Mouse (Mus musculus) brain, embryonic 14.5 days (tissue): ENCODE results near the gene Pin1rt1. TPM values are rescaled to one million over a fixed set of nuclear protein-coding genes. Genes with fewer than 3 reads are reported as not detected.

ENCODE experiments used
- DNase-seq: peaks from one replicate; pipeline ENCODE4 v3.0.0-alpha.2; 2011; ENCODE audit warnings: low read depth
- CTCF ChIP-seq: fragments of 200-500 bp; IDR thresholded peaks from 2 replicates; pipeline ENCODE4 v1.5.1; 2012; ENCODE audit warnings: inconsistent platforms, mild to moderate bottlenecking, moderate library complexity, borderline replicate concordance; ENCODE audit not compliant: insufficient read depth, insufficient read length; ENCODE audit errors: extremely low read depth
- POLR2A ChIP-seq: fragments of 200-500 bp; IDR thresholded peaks from 2 replicates; pipeline ENCODE4 v1.6.1; 2012; ENCODE audit warnings: mild to moderate bottlenecking, inconsistent platforms, borderline replicate concordance; ENCODE audit not compliant: poor library complexity, insufficient read depth, insufficient read length, severe bottlenecking; ENCODE audit errors: extremely low read depth
- polyA plus RNA-seq: library from polyadenylated mRNA; depleted of rRNA; stranded (reverse); fragments of >200 nt; gene quantifications from 2 replicates; pipeline ENCODE4 v1.2.3, GENCODE M21; 2012; rRNA removed

Gene Pin1rt1
- 0.08 TPM in 1 of 2 replicates, not detected in the other for polyA plus RNA-seq

DNA sequence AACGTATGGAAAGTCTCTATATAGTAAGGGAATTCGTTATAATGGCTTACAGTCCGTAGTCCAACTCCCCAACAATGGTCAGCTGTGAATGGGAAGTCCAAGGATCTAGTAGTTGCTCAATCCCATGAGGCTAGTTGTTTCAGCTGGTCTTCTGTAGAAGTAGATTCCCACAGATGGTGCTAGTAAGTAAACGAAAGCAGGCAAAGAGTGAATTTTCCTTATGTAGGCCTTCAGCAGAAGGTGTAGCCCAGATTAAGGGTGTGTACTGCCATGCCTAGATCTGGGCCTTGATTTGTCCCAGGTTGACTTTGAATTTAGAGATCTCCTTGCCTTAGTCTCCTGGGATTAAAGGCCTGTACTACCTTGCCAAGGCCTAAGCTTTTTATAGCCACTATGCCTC is at the start of gene Pin1rt1:
Gene Pin1rt1 (minus strand): TSS at position 101 of the 400 bp plus-strand sequence.
- DNase-seq: no peak
- TF ChIP-seq CTCF (no peak), POLR2A (no peak)

DNA sequence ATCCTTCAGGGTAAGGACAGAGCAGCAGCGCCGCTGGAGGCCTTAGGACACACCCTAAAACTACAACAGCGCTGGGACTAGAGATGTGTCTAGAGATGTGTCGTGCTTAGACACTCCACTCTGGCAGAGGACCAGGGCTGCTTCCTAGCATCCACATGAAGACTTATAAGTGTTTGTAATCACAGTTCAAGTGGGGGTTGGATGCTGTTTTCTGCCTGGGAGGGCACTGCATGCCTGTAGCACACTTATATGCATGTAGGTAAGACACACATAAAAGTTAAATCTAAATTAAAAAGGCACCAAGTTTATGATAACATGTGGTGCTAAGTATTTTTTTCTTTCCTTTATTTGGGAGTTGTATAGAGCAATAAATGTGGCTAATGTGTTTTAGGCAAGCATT is 47.8 kb upstream of the Pin1rt1 start:
- TF ChIP-seq CTCF (no peak), POLR2A (no peak)
- no peak for DNase-seq

DNA sequence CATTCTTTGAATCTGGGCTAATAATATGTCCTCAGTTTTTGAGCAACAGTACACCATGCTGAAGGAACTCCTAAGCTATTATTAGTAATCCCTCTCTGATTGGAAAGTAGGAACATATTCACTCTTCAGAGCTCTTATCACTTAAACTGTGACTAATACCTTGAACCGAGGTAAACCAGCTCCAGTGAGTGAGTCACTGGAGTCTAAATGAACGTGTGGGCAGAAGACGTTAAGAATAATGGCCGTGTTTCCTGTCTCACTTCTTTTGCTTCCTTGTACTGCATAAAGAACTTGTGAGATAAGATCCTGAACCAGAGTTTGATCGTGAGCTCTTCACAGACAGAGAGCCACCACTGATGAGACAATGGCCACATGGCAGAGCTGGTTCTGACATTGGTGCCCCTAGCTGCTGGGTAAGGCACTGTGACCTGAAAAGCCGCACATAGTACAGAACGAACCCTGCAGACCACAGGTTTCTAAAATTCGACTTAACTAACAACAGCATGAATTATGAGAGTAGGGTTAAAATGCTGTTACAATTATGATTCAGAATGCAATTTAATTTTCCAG is 47.0 kb upstream of the Pin1rt1 start:
- TF ChIP-seq CTCF (no peak), POLR2A (no peak)
- no peak for DNase-seq

GRCm38 (mm10) chr2:104750611-104751010 is 34.4 kb upstream of the Pin1rt1 start:
- TF ChIP-seq POLR2A: no peak
- peak; percentile 38; the same call in 1 of the 2 replicates for TF ChIP-seq CTCF
- DNase-seq: peak; percentile 55

GRCm38 (mm10) chr2:104748652-104749183 is 32.5 kb upstream of the Pin1rt1 start:
- no peak for TF ChIP-seq CTCF
- no peak for TF ChIP-seq POLR2A
- DNase-seq: no peak

DNA sequence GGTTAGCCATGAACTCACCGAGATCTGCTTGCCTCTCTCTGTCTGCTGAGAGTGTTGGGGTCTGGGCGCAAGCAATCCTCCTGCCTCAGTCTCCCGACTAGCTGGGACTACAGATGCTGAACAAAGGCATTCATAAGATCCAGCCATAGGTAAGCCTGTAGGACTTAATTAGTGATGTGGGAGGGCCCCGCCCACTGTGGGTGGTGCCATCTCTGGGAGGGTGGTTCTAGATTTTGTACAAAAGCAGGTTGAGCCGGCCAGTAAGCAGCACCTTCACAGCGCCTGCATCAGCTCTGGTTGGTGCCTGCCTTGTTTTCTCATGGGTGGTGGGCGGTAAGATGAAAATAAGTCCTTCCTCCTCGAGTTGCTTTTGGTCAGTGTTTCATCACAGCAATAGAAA is 30.1 kb upstream of the Pin1rt1 start:
- no peak for DNase-seq
- TF ChIP-seq POLR2A (no peak), CTCF (no peak)

GRCm38 (mm10) chr2:104743971-104744370 is 27.8 kb upstream of the Pin1rt1 start:
- TF ChIP-seq CTCF: no peak
- no peak for TF ChIP-seq POLR2A
- DNase-seq: no peak

- TF ChIP-seq CTCF (no peak), POLR2A (no peak)
- peak; percentile 20 for DNase-seq
Observed at GRCm38 (mm10) chr2:104743160-104743559, 27.0 kb upstream of the Pin1rt1 start.

DNA sequence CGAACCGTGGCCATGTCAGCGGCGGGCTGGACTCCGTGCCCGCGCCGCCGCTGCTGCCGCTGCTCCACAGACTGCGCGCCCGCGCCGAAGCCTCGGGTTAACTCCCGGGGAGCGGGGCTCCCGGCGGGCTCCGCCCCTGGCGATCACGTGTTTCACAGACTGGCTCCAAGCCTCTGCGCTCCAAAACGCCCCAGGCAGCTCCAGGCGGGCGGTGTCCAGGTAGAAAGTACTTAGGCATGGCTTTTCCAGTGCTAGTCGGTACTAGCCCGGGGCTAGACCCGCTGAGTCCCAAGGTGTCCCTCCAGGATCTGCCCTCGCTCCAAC is 26.5 kb upstream of the Pin1rt1 start, which contains the start of gene Depdc7:
Gene Depdc7 (minus strand): TSS at position 138 of the 324 bp plus-strand sequence.
- no peak for TF ChIP-seq CTCF
- 0 out of 2 replicates have a peak, but pooled peaks have one; percentile 24 for TF ChIP-seq POLR2A
- DNase-seq: peak; percentile 84

DNA sequence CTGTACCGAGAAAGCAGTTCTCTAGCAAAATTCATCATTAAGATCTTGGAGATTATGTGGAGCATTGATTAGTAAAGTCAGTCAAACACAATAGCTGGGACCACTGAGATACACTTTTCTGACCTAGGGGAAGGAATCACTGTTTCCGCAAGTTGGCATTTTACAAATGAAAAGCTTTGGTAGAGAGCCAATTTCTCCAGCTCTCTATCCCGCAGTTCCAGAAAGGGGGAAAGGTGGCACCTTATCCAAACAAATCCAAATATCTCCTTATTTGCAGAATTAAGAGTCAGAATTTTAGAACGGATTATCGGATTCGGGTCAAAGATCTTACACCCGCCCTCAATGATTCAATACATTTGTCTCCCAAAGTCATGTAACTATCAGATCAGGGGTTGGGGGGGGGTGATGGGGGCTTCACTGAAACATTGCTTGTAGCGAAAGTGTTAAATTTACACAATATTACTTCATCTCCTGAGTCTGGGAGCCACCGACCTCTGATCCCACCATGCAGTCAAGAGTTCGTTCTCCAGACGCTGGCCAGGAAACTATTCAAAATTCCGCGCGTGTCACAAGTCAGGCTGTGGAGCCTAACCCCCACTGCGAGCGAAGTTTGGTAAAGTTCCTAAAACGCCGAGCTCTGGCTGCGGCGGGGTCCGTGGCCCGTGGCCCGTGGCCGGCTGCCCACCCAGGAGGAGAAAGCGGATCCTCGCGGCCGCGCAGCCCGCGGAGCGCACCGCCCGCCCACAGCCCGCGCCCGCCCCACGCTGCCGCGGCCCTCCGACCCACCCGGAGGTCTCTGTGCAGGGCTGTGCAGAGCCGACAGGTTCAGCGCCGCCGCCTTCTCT is 25.9 kb upstream of the Pin1rt1 start:
- TF ChIP-seq POLR2A: no peak
- no peak for TF ChIP-seq CTCF
- DNase-seq: peak; percentile 10

DNA sequence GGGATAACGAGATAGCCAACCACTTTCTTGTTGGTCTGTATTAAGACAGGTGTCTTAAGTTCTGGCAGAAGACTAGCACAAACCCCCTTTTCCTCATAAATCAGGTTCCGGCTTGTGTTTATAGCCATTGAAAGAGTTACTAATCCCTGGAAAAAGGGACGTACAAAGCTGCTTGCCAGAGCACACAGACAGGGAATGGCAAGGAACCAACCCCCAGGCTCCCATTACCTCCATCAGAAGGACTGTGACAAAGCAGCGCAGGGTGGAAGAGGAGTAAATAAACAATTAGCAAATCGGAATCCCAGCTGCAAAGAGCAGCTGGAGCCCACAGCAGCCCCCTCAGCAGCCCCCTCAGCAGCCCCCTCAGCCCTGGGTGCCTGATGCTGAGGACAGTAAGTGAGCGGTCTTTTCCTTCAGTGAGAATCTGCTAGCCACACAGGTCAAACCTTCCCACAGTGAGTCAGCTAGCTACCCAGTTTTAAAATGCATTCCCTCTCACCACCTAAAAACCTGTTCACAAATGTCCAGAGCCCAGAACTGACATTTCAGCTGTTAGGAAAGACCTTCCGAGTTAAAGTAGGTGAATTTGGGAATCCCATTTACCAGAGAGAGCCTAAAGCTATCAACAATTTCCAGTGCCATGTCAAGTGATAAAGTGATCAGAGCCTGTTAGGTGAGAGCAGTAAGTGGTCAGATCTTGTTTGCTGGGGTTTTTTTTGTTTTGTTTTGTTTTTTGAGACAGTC is 25.0 kb upstream of the Pin1rt1 start:
- DNase-seq: peak; percentile 77
- TF ChIP-seq POLR2A (no peak), CTCF (no peak)
